Mouse (Mus musculus) small intestine, adult 2 months (tissue): ENCODE results near the gene Lcn12.

Experiments used
- CTCF ChIP-seq: fragments of 200-500 bp; IDR thresholded peaks from 2 replicates; pipeline ENCODE4 v1.5.1; 2012; ENCODE audit warnings: low read depth, mild to moderate bottlenecking, control low read depth, inconsistent platforms, low read length, moderate library complexity, mixed read lengths; ENCODE audit not compliant: insufficient replicate concordance, insufficient read length; ENCODE audit errors: extremely low read depth
- POLR2A ChIP-seq: fragments of 200-500 bp; IDR thresholded peaks from 2 replicates; pipeline ENCODE4 v1.6.1; 2012; ENCODE audit warnings: low read depth, mild to moderate bottlenecking, control low read depth, inconsistent platforms, low read length, moderate library complexity

DNA sequence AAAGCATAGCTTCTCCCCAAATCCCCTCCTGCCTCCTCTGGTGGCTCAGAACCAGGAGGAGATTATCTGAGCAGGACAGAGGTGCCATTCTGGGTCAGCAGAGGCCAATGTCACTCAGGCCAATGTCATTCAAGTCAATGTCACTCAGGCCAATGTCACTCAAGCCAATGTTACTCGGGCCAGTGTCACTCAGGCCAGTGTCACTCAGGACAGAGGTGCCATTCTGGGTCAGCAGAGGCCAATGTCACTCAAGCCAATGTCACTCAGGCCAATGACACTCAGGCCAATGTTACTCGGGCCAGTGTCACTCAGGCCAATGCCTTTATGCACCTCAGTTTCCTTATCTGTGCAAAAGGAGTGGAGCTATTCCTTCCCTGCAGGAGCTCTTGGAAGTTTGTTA lies 21.2 kb downstream of the Lcn12 start:
- TF ChIP-seq CTCF = no peak
- TF ChIP-seq POLR2A = no peak
